Mouse (Mus musculus) frontal cortex, postnatal 14 days (tissue): ENCODE measurements around the gene Nacc2.

Source experiments
- DNase-seq, 2 experiments: peaks; one replicate each; pipeline ENCODE4 v3.0.0; 2022; ENCODE audit warnings: low spot score in 2 of 2

Gene Nacc2

GRCm38 (mm10) chr2:26099851-26100250 lies 23.2 kb downstream of the Nacc2 start:
- no peak for DNase-seq

DNA sequence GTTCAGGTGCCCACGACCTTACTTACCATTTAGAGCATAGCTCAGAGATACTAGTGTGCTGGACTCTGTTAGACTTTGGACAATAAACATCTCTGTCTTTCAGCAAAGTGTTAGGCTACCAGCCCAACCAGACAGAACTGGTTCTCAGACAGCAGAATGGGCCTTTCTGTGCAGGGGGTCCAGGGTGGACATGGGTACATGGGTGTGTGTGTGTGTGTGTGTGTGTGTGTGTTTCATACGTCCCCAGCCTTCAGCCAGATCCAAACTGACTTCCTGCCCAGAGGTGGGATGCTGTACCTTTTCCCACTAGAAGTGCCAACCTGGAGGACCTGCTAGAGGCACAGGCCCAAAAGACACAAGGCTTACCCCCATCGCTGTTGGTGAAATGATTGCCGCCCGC lies 23.8 kb downstream of the Nacc2 start:
- no peak for DNase-seq

GRCm38 (mm10) chr2:26093897-26094296 lies 29.1 kb downstream of the Nacc2 start:
- no peak for DNase-seq

DNA sequence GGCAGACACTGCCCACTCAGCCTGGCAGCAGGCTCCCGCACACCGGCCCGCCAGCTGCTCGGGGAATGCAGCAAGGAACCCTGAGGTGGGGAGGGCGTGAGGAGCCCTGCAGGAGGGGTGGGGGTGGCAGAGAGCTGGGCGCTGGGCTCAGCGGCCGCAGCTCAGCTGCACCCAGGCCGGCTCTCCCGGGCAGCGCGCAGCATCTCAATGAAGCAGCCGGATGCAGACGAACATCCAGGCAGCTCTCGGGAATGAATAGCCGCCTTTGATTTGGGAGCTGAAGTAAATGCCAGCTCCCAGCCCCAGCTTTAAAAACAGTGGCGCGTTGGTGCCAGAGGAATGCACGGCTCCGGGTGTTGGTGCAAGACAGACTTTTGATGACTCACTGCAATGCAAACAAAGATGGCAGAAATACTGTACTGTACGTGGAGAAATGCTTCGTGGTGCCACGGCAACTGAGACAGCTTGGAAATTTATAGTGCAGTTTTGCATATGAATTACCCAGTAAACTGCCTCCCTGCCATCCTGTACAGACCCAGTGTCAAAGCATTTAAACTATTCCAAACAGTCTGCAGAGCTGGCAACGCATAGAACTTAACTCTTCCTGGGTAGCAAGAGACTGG lies 31.1 kb downstream of the Nacc2 start:
- peak; percentile 69 to 70 for DNase-seq

DNA sequence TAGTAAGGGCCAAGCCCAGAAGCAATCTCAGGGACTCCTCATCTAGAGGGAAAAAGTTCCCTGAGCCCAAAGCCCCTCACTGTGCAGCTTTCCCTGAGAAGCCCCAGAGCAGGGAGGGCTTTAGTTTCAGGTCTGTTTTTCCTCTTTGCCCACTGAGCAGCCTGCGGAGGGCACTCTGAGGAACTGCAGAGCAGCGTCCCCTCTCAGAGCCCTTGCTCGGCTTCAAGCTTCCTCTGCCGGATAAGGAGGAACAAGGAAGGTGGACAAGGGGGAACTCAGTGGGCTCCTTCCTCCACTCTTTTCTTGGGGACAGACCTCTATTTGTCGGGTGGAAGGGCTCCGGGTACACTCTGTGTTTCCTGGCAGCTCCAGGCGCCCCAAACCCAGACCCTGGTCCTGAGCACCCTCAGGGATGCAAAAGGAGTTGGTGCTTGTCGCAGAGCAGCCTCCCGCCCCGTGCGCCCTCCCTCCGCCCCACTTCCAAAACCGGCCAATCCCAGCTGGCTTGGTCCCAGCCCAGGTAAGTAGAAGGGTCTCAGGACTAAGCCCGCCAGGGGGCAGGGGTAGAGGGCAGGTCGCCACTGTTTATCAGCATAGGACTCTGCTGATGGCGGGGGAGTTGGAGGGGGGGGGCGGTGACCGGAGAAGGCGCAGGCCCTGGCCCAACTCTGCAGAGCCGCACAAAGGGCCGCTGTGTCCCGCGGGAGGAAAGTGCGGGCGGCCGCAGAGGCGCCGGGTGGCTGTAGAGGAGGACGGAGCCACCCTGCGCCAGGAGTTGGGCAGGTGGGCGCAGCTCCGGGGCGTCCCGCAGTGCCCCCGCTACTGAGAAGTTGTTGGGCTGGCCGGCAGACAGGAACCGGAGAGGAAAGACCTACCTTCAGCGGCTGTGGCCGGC lies 31.9 kb downstream of the Nacc2 start:
- peak in 1 of 2 experiments; percentile 42 for DNase-seq

GRCm38 (mm10) chr2:26089005-26089404 lies 34.0 kb downstream of the Nacc2 start:
- DNase-seq, result no peak

DNA sequence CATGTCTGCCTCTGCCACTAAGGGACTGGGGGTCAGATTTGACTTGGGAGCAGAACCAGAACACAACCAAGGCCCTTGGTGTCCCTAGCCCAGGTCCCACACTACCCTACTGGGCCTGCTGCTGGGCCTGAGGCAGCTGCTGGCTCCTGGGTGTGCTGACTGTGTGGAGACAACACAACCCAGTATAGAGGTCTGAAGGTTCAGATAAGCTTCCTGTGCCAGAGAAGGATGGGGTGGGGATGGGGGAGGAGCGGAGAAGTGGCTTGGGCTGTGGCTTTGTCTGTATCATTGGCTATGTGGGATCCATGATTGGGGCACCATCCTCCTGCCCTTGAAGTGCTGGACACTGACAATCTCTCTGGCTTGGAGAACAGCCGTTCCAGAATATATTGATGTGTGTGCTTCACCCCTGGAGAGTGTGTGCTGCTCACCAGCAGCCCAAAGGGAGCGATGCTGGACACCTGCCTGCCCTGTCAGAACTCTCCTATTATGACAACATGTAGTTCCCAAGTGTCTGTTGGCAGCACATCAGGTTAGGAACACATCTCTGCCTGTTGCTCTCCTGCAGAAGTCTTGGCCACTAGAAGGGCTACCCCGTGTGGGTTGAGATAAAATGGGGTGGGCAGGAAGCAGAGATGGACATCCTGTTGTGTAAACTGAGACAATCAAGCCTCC lies 36.0 kb downstream of the Nacc2 start:
- DNase-seq, result no peak

GRCm38 (mm10) chr2:26086505-26086904 lies 36.5 kb downstream of the Nacc2 start:
- DNase-seq, result no peak

DNA sequence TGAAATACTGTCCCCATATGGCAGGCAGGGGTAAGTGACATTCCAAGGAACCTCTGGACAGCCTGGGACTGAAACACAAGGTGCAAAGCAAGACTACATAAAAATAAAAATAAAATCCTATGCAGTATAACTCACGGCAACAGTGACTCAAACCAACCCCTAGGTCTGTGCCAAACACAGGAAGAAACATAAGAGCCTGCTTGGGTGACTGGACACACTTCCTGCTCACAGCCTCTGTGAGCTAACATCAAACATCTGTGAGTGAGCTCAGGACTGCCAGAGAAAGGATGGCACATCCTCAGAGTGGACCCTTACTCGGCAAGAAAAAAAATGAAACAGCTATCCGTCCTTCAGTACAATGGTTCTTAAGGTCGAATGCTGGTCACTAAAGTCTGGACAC lies 40.1 kb downstream of the Nacc2 start:
- no peak for DNase-seq

GRCm38 (mm10) chr2:26080830-26081229 lies 42.2 kb downstream of the Nacc2 start:
- no peak for DNase-seq

- DNase-seq, result no peak
Observed at GRCm38 (mm10) chr2:26079409-26079808, 43.6 kb downstream of the Nacc2 start.

DNA sequence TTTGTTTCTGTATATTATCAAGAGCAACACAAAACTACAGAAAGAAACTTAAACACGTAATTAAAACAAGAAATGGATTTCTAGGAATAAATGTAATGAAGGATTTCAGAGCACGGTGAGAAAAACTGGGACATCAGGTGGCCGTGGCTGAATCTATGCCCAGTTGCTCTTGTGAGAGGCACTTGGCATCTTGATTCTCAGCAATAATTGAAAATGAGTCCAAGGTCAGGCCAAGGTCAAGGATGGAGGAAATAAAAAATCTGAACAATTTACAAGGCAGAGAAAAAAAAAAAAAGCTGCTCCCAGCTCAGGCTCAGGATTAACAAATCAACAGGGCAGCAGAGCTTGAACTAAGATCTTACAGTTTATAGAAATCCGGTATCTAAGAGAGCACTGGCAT lies 46.0 kb downstream of the Nacc2 start:
- no peak for DNase-seq

DNA sequence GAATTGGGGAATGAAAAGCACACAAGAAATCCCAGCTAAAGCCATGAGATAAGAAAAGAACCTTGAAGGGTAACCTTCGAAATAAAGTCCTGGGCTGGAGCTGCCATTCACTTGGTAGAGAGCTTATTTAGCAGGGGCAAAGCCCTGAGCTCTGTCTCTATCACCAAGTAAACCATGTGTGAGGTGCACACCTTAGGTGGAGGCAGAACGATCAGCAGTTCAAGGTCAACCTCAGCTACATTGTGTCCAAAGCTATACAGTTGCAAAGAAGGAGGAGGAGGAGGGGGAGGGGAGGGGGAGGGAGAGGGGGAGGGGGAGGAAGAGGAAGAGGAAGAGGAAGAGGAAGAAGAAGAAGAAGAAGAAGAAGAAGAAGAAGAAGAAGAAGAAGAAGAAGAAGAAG lies 46.9 kb downstream of the Nacc2 start:
- DNase-seq, result no peak

DNA sequence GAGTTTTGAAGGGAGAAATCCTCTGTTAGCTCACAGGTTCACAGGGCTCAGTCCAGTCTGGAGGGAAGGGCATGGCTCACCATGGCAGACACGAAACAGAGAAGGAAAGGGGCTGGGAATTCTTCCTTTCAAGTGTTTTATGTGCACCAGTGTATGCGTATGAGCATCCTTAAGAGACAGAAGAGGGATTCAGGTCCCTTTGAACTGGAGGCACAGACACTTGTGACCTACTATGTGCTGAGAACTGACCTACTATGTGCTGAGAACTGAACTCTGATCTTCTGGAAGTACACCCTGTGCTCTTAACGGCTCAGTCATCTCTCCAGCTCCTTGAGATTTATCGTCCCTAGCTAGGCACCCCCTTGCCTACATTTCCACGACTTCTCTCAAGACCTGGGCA lies 48.5 kb downstream of the Nacc2 start:
- DNase-seq, result no peak

DNA sequence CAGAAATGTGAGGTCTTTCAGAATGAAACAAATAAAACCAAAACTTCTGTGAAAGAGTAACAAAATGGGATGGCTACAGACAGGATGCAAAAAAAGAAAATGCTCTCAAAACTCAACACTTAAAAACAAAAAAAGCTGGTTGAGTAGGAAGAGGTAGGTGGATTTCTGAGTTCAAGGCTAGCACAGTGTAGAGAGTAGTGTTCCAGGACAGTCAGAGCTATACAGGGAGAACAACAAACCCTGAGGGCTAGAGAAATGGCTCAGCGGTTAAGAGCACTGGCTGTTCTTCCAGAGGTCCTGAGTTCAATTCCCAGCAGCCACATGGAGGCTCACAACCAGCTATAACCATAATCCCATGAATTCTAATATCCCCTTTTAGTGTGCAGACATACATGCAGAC lies 54.4 kb downstream of the Nacc2 start:
- no peak for DNase-seq

DNA sequence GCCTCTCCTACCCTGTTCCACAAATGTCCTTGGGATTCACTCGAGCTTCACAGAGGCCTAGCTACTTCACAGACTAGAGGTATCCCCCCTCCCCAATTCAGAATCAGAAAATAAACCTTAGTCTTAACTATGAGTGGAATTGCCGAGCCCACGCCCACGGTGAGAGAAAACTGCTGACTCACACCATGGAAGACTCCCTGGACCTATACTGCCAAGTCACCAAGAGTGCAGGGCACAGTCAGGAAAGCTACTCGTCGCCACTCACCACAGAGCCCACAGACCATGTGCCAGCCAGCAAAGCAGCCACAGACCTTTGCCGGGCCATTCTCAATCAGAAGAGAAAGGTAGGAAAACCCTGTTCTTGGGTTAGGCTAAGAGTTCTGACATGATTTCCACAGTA lies 54.8 kb downstream of the Nacc2 start:
- DNase-seq, result no peak

- peak; percentile 72 to 74 for DNase-seq
Observed at GRCm38 (mm10) chr2:26066527-26066926, 56.5 kb downstream of the Nacc2 start.

DNA sequence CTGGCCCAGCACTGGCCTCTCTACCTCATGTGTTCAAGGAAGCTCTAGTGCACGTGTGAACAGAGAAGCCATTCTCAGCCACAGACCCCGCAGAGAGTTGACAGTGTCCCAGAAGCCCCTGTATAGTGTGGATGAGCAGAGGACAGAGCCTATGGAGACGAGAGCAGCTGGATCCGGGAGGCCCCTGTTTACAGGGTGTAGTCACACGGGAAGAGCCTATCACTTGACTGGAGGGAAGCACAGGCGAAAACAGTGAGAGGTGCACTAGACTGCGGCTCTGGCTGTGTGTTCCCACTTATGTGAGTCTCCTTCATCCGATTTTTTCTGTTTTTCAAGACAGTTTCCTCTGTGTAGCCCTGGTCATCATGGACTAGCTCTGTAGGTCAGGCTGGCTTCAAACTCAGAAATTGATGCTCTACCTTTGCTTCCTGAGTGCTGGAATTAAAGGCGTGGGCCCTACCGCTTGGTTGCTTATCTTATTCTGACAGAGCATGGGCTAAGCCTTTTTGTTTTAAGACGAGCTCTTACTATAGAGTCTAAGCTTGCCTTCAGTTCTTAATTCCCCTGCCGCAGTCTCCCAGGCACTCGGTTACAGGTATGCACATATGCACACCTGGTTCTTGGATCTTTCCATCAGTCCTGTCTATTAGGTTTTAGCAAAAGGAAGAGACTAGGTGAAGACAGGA lies 60.1 kb downstream of the Nacc2 start:
- no peak for DNase-seq

DNA sequence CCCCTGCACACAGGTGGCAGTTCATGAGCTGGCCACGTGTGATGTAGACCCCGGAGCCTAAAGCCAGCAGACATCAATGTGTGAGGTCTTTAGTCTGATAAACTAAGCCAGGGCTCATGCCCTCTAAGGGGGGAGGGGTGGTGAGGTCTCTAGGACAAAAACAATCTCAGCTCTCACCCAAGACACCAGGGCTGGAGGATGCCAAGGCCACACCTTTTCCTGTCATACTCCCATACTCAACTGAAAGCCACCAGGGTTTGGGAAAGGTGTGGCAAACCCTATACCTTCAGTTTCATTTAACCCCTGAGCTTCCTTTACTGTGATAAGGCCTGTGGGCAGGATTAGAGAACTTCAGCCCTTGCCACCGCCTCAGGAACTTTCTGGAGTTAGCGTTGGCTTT lies 60.8 kb downstream of the Nacc2 start:
- no peak for DNase-seq

GRCm38 (mm10) chr2:26061018-26061666 lies 61.9 kb downstream of the Nacc2 start:
- DNase-seq, result peak; percentile 37 to 40

DNA sequence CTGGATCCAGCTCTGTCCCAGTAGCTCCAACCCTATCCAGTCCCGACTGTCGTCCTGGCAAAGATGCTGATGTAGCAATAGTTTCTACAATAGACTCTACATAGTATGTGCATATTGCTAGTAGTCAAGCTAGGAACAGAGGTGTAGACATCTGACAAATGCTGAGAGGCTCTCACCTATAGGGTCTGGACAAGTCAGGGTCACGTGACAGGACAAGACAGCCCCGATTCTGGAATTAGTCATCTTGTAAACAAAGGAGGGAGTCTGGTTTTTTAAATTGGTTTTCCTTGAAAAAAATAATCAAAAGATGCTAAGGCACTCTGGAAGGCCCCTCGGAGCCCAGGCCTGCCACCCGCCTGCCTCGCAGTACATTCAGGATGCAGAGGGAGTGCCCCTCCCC lies 66.0 kb downstream of the Nacc2 start:
- DNase-seq, result no peak

- no peak for DNase-seq
Observed at GRCm38 (mm10) chr2:26056226-26056625, 66.8 kb downstream of the Nacc2 start.
